Comparison of ENCODE assay signal across 24 mouse cellular contexts in genomic region chr17:34107109-34107867, GRCm38 (mm10). TPM values are rescaled to one million over a fixed set of nuclear protein-coding genes. Genes with fewer than 3 reads are reported as not detected.
DNase-seq lines count a peak whose midpoint lies in the region; ATAC-seq and TF ChIP-seq lines count a peak whose summit lies in the region.
"Had no signal": no experiment of that assay in that cellular context is flagged by ENCODE, and none has a peak within 500 bp of the region (broad histone marks: within the 10 kb centered on the region; RNA-seq: fewer than 3 reads in every experiment).

No protein-coding gene starts in this region.

- no peak overlapping the region for H3K27ac ChIP-seq in heart, embryonic 12.5 days (ENCODE audit: poor library complexity, severe bottlenecking)
- H3K27ac ChIP-seq in heart, embryonic 10.5 days = no peak overlapping the region
- H3K27ac ChIP-seq in lung, postnatal 0 days (ENCODE audit: low read length) = no peak overlapping the region
- H3K27ac ChIP-seq in embryonic facial prominence, embryonic 13.5 days = no peak overlapping the region
- no peak overlapping the region for H3K27ac ChIP-seq in stomach, postnatal 0 days (replicated peaks)
- no peak overlapping the region for H3K27ac ChIP-seq in midbrain, embryonic 15.5 days
- H3K27ac ChIP-seq: heart, adult 2 months; hindbrain, embryonic 10.5 days; limb, embryonic 12.5 days; liver, embryonic 15.5 days had no signal

- no peak for DNase-seq in heart, embryonic 10.5 days (ENCODE audit: low spot score)
- DNase-seq in lung, postnatal 0 days (ENCODE audit: low spot score) = no peak
- no peak for DNase-seq in lung, adult 18-20 months
- no peak for DNase-seq in stomach, postnatal 0 days (ENCODE audit: low spot score)
- DNase-seq: adrenal gland, postnatal 14 days; cerebellum, adult 11 months; cerebellum, postnatal 10 days; gastrocnemius, postnatal 10 days; heart, adult 2 months; lung, postnatal 14 days; thymus, postnatal 14 days had no signal

- no peaks in the 10 kb centered on the region for H3K27me3 ChIP-seq in heart, embryonic 12.5 days (replicated peaks)
- no peaks in the 10 kb centered on the region for H3K27me3 ChIP-seq in heart, embryonic 10.5 days (ENCODE audit: insufficient read depth, poor library complexity, severe bottlenecking)
- H3K27me3 ChIP-seq in lung, postnatal 0 days (replicated peaks; ENCODE audit: insufficient read depth, low read length) = no peaks in the 10 kb centered on the region
- H3K27me3 ChIP-seq in embryonic facial prominence, embryonic 13.5 days = no peaks in the 10 kb centered on the region
- H3K27me3 ChIP-seq in stomach, postnatal 0 days (ENCODE audit: control insufficient read depth, insufficient read depth, low read length) = no peaks in the 10 kb centered on the region
- H3K27me3 ChIP-seq in midbrain, embryonic 15.5 days (replicated peaks) = no peaks in the 10 kb centered on the region
- H3K27me3 ChIP-seq: limb, embryonic 12.5 days; liver, embryonic 15.5 days; Patski had no signal

- no peak overlapping the region for H3K4me2 ChIP-seq in heart, embryonic 12.5 days
- no peak overlapping the region for H3K4me2 ChIP-seq in lung, postnatal 0 days (replicated peaks; ENCODE audit: low read depth, low read length)
- H3K4me2 ChIP-seq in embryonic facial prominence, embryonic 13.5 days = no peak overlapping the region
- no peak overlapping the region for H3K4me2 ChIP-seq in stomach, postnatal 0 days (replicated peaks; ENCODE audit: low read depth)
- no peak overlapping the region for H3K4me2 ChIP-seq in midbrain, embryonic 15.5 days
- H3K4me2 ChIP-seq: limb, embryonic 12.5 days; liver, embryonic 15.5 days had no signal

- WGBS in heart, embryonic 12.5 days = 81% methylated on average over 7 of the region's 7 CpGs
- 80% methylated on average over 7 of the region's 7 CpGs for WGBS in heart, embryonic 10.5 days
- 80% methylated on average over 7 of the region's 7 CpGs for WGBS in lung, postnatal 0 days
- WGBS in embryonic facial prominence, embryonic 13.5 days = 73% methylated on average over 7 of the region's 7 CpGs
- WGBS in stomach, postnatal 0 days = 76% methylated on average over 7 of the region's 7 CpGs
- WGBS in midbrain, embryonic 15.5 days = 86% methylated on average over 7 of the region's 7 CpGs

- no peak for TF ChIP-seq CTCF in lung, postnatal 0 days (IDR thresholded peaks at IDR 0.05)
- TF ChIP-seq CTCF in stomach, postnatal 0 days (IDR thresholded peaks at IDR 0.05; ENCODE audit: low read depth) = no peak

- peaks cover 2% of the 10 kb centered on the region; the same call in 1 of the 2 replicates for H3K4me1 ChIP-seq in heart, embryonic 12.5 days (replicated peaks)
- no peaks in the 10 kb centered on the region for H3K4me1 ChIP-seq in heart, embryonic 10.5 days
- H3K4me1 ChIP-seq in lung, postnatal 0 days (ENCODE audit: insufficient read depth, low read depth, low read length) = no peaks in the 10 kb centered on the region
- peaks cover 2% of the 10 kb centered on the region; the same call in 1 of the 2 replicates for H3K4me1 ChIP-seq in embryonic facial prominence, embryonic 13.5 days
- H3K4me1 ChIP-seq in stomach, postnatal 0 days (replicated peaks; ENCODE audit: control insufficient read depth, insufficient read depth) = no peaks in the 10 kb centered on the region
- H3K4me1 ChIP-seq in midbrain, embryonic 15.5 days = no peaks in the 10 kb centered on the region
- H3K4me1 ChIP-seq: hindbrain, embryonic 10.5 days; liver, embryonic 15.5 days had no signal

- H3K4me3 ChIP-seq in heart, embryonic 12.5 days = no peak overlapping the region
- H3K4me3 ChIP-seq in heart, embryonic 10.5 days = no peak overlapping the region
- H3K4me3 ChIP-seq in lung, postnatal 0 days (ENCODE audit: low read depth, low read length) = no peak overlapping the region
- no peak overlapping the region for H3K4me3 ChIP-seq in embryonic facial prominence, embryonic 13.5 days
- H3K4me3 ChIP-seq in stomach, postnatal 0 days (ENCODE audit: low read depth, low read length) = no peak overlapping the region
- no peak overlapping the region for H3K4me3 ChIP-seq in midbrain, embryonic 15.5 days
- H3K4me3 ChIP-seq: erythroblast, embryonic 14.5 days; heart, adult 2 months; hindbrain, embryonic 10.5 days; limb, embryonic 12.5 days; liver, embryonic 15.5 days had no signal

- H3K36me3 ChIP-seq in heart, embryonic 12.5 days = peaks cover 38% of the 10 kb centered on the region
- peaks cover 34% of the 10 kb centered on the region for H3K36me3 ChIP-seq in heart, embryonic 10.5 days
- peaks cover 12% of the 10 kb centered on the region for H3K36me3 ChIP-seq in lung, postnatal 0 days (ENCODE audit: insufficient read depth, low read length)
- peaks cover 34% of the 10 kb centered on the region for H3K36me3 ChIP-seq in embryonic facial prominence, embryonic 13.5 days
- peaks cover 18% of the 10 kb centered on the region for H3K36me3 ChIP-seq in stomach, postnatal 0 days (ENCODE audit: control insufficient read depth, insufficient read depth, low read length)
- peaks cover 14% of the 10 kb centered on the region for H3K36me3 ChIP-seq in midbrain, embryonic 15.5 days (replicated peaks)

- no peak overlapping the region for H3K9ac ChIP-seq in heart, embryonic 12.5 days
- H3K9ac ChIP-seq in lung, postnatal 0 days (replicated peaks; ENCODE audit: low read depth) = no peak overlapping the region
- no peak overlapping the region for H3K9ac ChIP-seq in embryonic facial prominence, embryonic 13.5 days
- H3K9ac ChIP-seq in stomach, postnatal 0 days (ENCODE audit: low read length) = no peak overlapping the region
- no peak overlapping the region for H3K9ac ChIP-seq in midbrain, embryonic 15.5 days
- H3K9ac ChIP-seq: limb, embryonic 12.5 days; liver, embryonic 15.5 days had no signal

- no peak for TF ChIP-seq EP300 in lung, postnatal 0 days (IDR thresholded peaks at IDR 0.05)
- TF ChIP-seq EP300 in stomach, postnatal 0 days (optimal IDR thresholded peaks at IDR 0.05) = no peak

- H3K9me3 ChIP-seq in heart, embryonic 12.5 days (replicated peaks) = no peaks in the 10 kb centered on the region
- H3K9me3 ChIP-seq in heart, embryonic 10.5 days = no peaks in the 10 kb centered on the region
- H3K9me3 ChIP-seq in lung, postnatal 0 days (ENCODE audit: low read length) = no peaks in the 10 kb centered on the region
- H3K9me3 ChIP-seq in embryonic facial prominence, embryonic 13.5 days = no peaks in the 10 kb centered on the region
- no peaks in the 10 kb centered on the region for H3K9me3 ChIP-seq in stomach, postnatal 0 days (ENCODE audit: control insufficient read depth, low read length)
- no peaks in the 10 kb centered on the region for H3K9me3 ChIP-seq in midbrain, embryonic 15.5 days
- H3K9me3 ChIP-seq: hindbrain, embryonic 10.5 days; liver, embryonic 15.5 days had no signal

- 0 out of 2 replicates have a peak, but pooled peaks have one; percentile 24 for ATAC-seq in heart, embryonic 12.5 days (ENCODE audit: insufficient number of reproducible peaks, low FRiP score)
- 0 out of 2 replicates have a peak, but pooled peaks have one; percentile 13 for ATAC-seq in lung, postnatal 0 days
- 0 out of 2 replicates have a peak, but pooled peaks have one; percentile 32 for ATAC-seq in embryonic facial prominence, embryonic 13.5 days (ENCODE audit: insufficient number of reproducible peaks, insufficient read depth, low FRiP score, low TSS enrichment, low read depth)
- 0 out of 2 replicates have a peak, but pooled peaks have one; percentile 6 for ATAC-seq in stomach, postnatal 0 days (ENCODE audit: low FRiP score, low TSS enrichment)
- no peak for ATAC-seq in midbrain, embryonic 15.5 days (replicated peaks)
- ATAC-seq: activated CD4-positive, CD25-positive, alpha-beta regulatory T cell, adult 4 months; intestine, postnatal 0 days; midbrain, embryonic 16.5 days; Patski had no signal

RNA-seq across cellular contexts. Expression of gene H2-DMa, which starts 12.1 kb away (rescaled TPM):
- polyA plus RNA-seq in heart, embryonic 12.5 days (2016; fragmentation: Nextera tagmentation; extraction: Ambion mirVana) = 3.9 and 7.8 TPM in 2 replicates
- 4.2 and 7.1 TPM in 2 replicates for polyA plus RNA-seq in heart, embryonic 10.5 days (2016; fragmentation: Nextera tagmentation; extraction: Ambion mirVana)
- 20.7 and 23.9 TPM in 2 replicates for polyA plus RNA-seq in lung, postnatal 0 days (2015; fragmentation: Nextera tagmentation; extraction: Ambion mirVana)
- 17.2 and 17.6 TPM in 2 replicates for polyA plus RNA-seq in embryonic facial prominence, embryonic 13.5 days (2015; fragmentation: Nextera tagmentation; extraction: Ambion mirVana)
- polyA plus RNA-seq in stomach, postnatal 0 days (2015; fragmentation: Nextera tagmentation; extraction: Ambion mirVana) = 9.1 and 9.5 TPM in 2 replicates
- 17.2 and 18.8 TPM in 2 replicates for polyA plus RNA-seq in midbrain, embryonic 15.5 days (2015; fragmentation: Nextera tagmentation; extraction: Ambion mirVana)

RNA-seq across cellular contexts. Expression of gene Brd2, which starts 15.1 kb away (rescaled TPM):
- polyA plus RNA-seq in heart, embryonic 12.5 days (2016; fragmentation: Nextera tagmentation; extraction: Ambion mirVana) = 89.4 and 90.6 TPM in 2 replicates
- 77.6 and 101 TPM in 2 replicates for polyA plus RNA-seq in heart, embryonic 10.5 days (2016; fragmentation: Nextera tagmentation; extraction: Ambion mirVana)
- polyA plus RNA-seq in lung, postnatal 0 days (2015; fragmentation: Nextera tagmentation; extraction: Ambion mirVana) = 80.2 and 80.3 TPM in 2 replicates
- 122 and 142 TPM in 2 replicates for polyA plus RNA-seq in embryonic facial prominence, embryonic 13.5 days (2015; fragmentation: Nextera tagmentation; extraction: Ambion mirVana)
- polyA plus RNA-seq in stomach, postnatal 0 days (2015; fragmentation: Nextera tagmentation; extraction: Ambion mirVana) = 45.0 and 48.1 TPM in 2 replicates
- polyA plus RNA-seq in midbrain, embryonic 15.5 days (2015; fragmentation: Nextera tagmentation; extraction: Ambion mirVana) = 137 and 140 TPM in 2 replicates

RNA-seq across cellular contexts. Expression of gene H2-Oa, which starts 15.1 kb away (rescaled TPM):
- polyA plus RNA-seq in heart, embryonic 12.5 days (2016; fragmentation: Nextera tagmentation; extraction: Ambion mirVana) = 0.26 and 0.37 TPM in 2 replicates
- polyA plus RNA-seq in heart, embryonic 10.5 days (2016; fragmentation: Nextera tagmentation; extraction: Ambion mirVana) = 0.62 and 0.84 TPM in 2 replicates
- polyA plus RNA-seq in lung, postnatal 0 days (2015; fragmentation: Nextera tagmentation; extraction: Ambion mirVana) = 0.48 and 1.1 TPM in 2 replicates
- 0.48 and 0.65 TPM in 2 replicates for polyA plus RNA-seq in embryonic facial prominence, embryonic 13.5 days (2015; fragmentation: Nextera tagmentation; extraction: Ambion mirVana)
- polyA plus RNA-seq in stomach, postnatal 0 days (2015; fragmentation: Nextera tagmentation; extraction: Ambion mirVana) = 0.25 and 0.29 TPM in 2 replicates
- polyA plus RNA-seq in midbrain, embryonic 15.5 days (2015; fragmentation: Nextera tagmentation; extraction: Ambion mirVana) = not detected in 2 replicates
- polyA plus RNA-seq: C2C12; heart, postnatal 0 days; Patski had no signal

RNA-seq across cellular contexts. Expression of gene H2-DMb2, which starts 35.8 kb away (rescaled TPM):
- polyA plus RNA-seq in heart, embryonic 12.5 days (2016; fragmentation: Nextera tagmentation; extraction: Ambion mirVana) = 0.21 TPM in 1 of 2 replicates, not detected in the other
- polyA plus RNA-seq in heart, embryonic 10.5 days (2016; fragmentation: Nextera tagmentation; extraction: Ambion mirVana) = 0.18 TPM in 1 of 2 replicates, not detected in the other
- polyA plus RNA-seq in lung, postnatal 0 days (2015; fragmentation: Nextera tagmentation; extraction: Ambion mirVana) = 1.8 and 2.2 TPM in 2 replicates
- polyA plus RNA-seq in embryonic facial prominence, embryonic 13.5 days (2015; fragmentation: Nextera tagmentation; extraction: Ambion mirVana) = 0.67 and 1.1 TPM in 2 replicates
- 0.45 and 0.53 TPM in 2 replicates for polyA plus RNA-seq in stomach, postnatal 0 days (2015; fragmentation: Nextera tagmentation; extraction: Ambion mirVana)
- polyA plus RNA-seq in midbrain, embryonic 15.5 days (2015; fragmentation: Nextera tagmentation; extraction: Ambion mirVana) = 0.27 and 0.65 TPM in 2 replicates
- polyA plus RNA-seq: C2C12; erythroblast, embryonic 14.5 days had no signal

RNA-seq across cellular contexts. Expression of gene H2-DMb1, which starts 45.6 kb away (rescaled TPM):
- 0.33 and 0.41 TPM in 2 replicates for polyA plus RNA-seq in heart, embryonic 12.5 days (2016; fragmentation: Nextera tagmentation; extraction: Ambion mirVana)
- polyA plus RNA-seq in heart, embryonic 10.5 days (2016; fragmentation: Nextera tagmentation; extraction: Ambion mirVana) = 0.23 and 0.29 TPM in 2 replicates
- polyA plus RNA-seq in lung, postnatal 0 days (2015; fragmentation: Nextera tagmentation; extraction: Ambion mirVana) = 6.9 and 7.2 TPM in 2 replicates
- polyA plus RNA-seq in embryonic facial prominence, embryonic 13.5 days (2015; fragmentation: Nextera tagmentation; extraction: Ambion mirVana) = 2.0 and 2.6 TPM in 2 replicates
- polyA plus RNA-seq in stomach, postnatal 0 days (2015; fragmentation: Nextera tagmentation; extraction: Ambion mirVana) = 2.1 and 2.6 TPM in 2 replicates
- polyA plus RNA-seq in midbrain, embryonic 15.5 days (2015; fragmentation: Nextera tagmentation; extraction: Ambion mirVana) = 0.79 and 1.2 TPM in 2 replicates
- polyA plus RNA-seq: C2C12; erythroblast, embryonic 14.5 days had no signal
